Mouse (Mus musculus): ENCODE results near the gene Prkcz. TPM values are rescaled to one million over a fixed set of nuclear protein-coding genes. Genes with fewer than 3 reads are reported as not detected.

Prkcz gene
- total and polyA plus RNA-seq, 2 experiments from 2014 or later, result 92.5 to 103 TPM

DNA sequence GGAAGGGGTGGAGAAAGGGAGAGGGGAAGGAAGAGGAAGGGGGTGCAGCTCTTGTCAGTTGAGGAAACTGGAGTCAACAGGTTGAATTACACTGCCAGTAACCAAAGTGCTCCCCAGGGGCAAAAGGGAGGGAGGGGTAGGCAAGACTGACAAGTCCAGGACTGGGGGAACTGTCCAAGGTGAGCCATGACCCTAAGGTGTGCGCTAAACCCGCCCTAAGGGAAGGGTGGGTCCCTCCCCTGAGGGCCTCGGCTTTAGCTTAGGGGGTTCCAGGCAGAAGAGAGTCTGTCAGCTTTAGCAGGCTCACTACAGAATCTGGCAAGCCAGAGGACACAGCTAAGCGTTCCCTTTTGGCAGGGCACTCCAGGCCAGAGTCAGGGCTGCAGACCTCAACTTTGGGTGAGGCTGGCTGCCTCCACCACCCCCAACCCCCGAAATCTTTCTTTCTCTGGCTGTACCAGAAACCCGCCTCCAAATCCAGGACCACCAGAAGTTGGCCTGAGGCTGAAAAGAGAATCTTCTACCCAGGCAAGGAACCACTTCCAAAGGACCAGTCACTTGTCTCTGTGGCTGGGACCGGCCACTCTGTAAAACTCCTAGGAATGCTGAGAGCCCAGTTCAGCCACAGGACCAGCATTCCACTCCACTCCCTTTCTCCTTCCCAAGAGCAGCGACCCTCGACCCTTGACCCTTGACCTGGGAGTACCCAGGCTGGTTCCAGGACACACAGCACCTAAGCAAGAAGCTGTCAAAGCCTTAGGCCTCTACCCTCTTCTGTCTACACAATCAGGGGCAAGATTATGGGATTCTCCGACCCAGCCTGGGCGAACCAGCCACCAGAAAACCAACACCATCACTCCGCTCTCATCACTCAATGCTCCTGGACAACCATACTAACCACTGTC lies 1.3 kb downstream of the Prkcz start:
- H3K27ac ChIP-seq (ENCODE audit: low read depth, low read length), result no peak overlapping the region
- H3K4me2 ChIP-seq (ENCODE audit: low read depth), result no peak overlapping the region
- H3K27me3 ChIP-seq (ENCODE audit: insufficient read depth, low read length), result peaks cover 46% of the 10 kb centered on the region
- H3K9ac ChIP-seq, result no peak overlapping the region
- WGBS, result 47% methylated on average over 12 of the region's 12 CpGs
- no peaks in the 10 kb centered on the region for H3K4me1 ChIP-seq (ENCODE audit: insufficient read depth)
- no peak for TF ChIP-seq CTCF (IDR thresholded peaks at IDR 0.05; ENCODE audit: low read depth)
- H3K36me3 ChIP-seq (ENCODE audit: insufficient read depth), result no peaks in the 10 kb centered on the region
- H3K9me3 ChIP-seq (ENCODE audit: low read length), result no peaks in the 10 kb centered on the region
- ATAC-seq (no peak), DNase-seq (no peak)
- H3K4me3 ChIP-seq (ENCODE audit: low read depth, low read length), result no peak overlapping the region

DNA sequence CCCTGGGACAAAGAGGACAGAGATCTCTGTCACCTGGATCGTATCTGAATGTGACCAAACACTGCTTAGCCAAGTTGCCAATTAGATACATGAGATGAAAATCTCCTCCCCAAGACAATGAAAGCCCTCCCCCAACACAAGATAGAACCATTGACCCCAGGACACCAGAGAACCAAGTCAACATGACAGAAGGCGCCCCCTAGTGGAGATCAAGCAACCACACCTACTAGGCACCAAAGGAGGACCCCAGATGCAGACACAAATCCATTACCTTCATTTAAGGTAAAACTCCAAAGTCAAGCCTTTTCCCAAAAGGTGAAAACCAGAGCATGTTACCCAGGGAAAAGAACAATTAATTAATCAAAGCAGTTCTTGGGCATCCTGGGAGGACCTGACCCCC lies 3.6 kb downstream of the Prkcz start:
- Histone ChIP-seq H3K27ac (ENCODE audit: low read depth, low read length) (no peak overlapping the region), H3K9ac (no peak overlapping the region), H3K4me3 (ENCODE audit: low read depth, low read length) (no peak overlapping the region), H3K4me2 (ENCODE audit: low read depth) (no peak overlapping the region), H3K36me3 (ENCODE audit: insufficient read depth) (no peaks in the 10 kb centered on the region), H3K9me3 (ENCODE audit: low read length) (no peaks in the 10 kb centered on the region), H3K27me3 (ENCODE audit: insufficient read depth, low read length) (peaks cover 40% of the 10 kb centered on the region), H3K4me1 (ENCODE audit: insufficient read depth) (no peaks in the 10 kb centered on the region)
- DNase-seq, result no peak
- WGBS, result 52% methylated on average over 2 of the region's 2 CpGs
- peak; percentile 35; the same call in 1 of the 2 replicates for TF ChIP-seq CTCF (IDR thresholded peaks at IDR 0.05; ENCODE audit: low read depth)
- ATAC-seq, result no peak

DNA sequence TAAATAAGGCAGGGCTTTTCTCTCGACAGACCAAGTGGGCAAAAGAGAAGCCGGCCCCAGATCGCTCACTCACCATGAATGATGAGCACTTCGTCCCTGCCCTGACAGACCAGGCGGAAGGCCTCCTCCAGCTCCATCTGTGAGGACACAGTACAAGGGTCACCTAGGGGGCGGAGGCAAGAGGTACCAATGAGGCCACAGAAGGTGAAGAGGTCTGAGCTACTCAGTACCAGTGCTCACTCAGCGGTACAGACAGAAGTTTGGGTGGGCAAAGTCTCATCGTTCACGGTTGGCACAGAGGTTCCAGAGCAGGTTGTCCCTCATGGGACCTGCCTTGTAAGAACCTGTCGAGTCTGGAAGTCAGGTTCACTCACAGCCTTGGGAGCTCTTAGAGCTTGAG lies 4.8 kb downstream of the Prkcz start:
- ATAC-seq, result no peak
- H3K4me3 ChIP-seq (ENCODE audit: low read depth, low read length), result no peak overlapping the region
- no peaks in the 10 kb centered on the region for H3K9me3 ChIP-seq (ENCODE audit: low read length)
- no peak for TF ChIP-seq CTCF (IDR thresholded peaks at IDR 0.05; ENCODE audit: low read depth)
- 92% methylated on average over 10 of the region's 10 CpGs for WGBS
- H3K4me2 ChIP-seq (ENCODE audit: low read depth), result no peak overlapping the region
- no peaks in the 10 kb centered on the region for H3K36me3 ChIP-seq (ENCODE audit: insufficient read depth)
- H3K27ac ChIP-seq (ENCODE audit: low read depth, low read length), result no peak overlapping the region
- no peaks in the 10 kb centered on the region for H3K4me1 ChIP-seq (ENCODE audit: insufficient read depth)
- DNase-seq, result no peak
- H3K9ac ChIP-seq, result no peak overlapping the region
- peaks cover 28% of the 10 kb centered on the region for H3K27me3 ChIP-seq (ENCODE audit: insufficient read depth, low read length)

DNA sequence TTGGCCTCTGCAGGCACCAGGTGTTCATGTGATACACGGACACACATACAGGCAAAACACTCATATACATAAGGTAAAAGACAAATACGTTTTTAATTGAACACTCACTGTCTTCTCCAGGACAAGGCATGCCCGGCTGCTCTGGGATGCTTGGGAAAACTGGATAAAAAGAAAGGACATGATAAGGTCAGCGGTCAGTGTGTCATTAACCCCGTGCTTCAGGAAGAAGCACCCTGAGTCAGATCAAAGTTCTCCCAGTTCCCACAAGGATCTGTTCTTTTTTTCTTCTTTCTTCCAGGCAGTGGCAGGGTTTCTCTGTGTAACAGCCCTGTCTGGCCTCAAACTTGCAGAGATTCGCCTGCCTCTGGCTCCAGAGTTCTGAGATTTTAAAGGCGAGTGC lies 6.6 kb downstream of the Prkcz start:
- peaks cover 10% of the 10 kb centered on the region for H3K27me3 ChIP-seq (ENCODE audit: insufficient read depth, low read length)
- no peak for DNase-seq
- no peaks in the 10 kb centered on the region for H3K9me3 ChIP-seq (ENCODE audit: low read length)
- no peaks in the 10 kb centered on the region for H3K36me3 ChIP-seq (ENCODE audit: insufficient read depth)
- H3K4me3 ChIP-seq (ENCODE audit: low read depth, low read length), result no peak overlapping the region
- no peak overlapping the region for H3K27ac ChIP-seq (ENCODE audit: low read depth, low read length)
- H3K4me2 ChIP-seq (ENCODE audit: low read depth), result no peak overlapping the region
- TF ChIP-seq CTCF (IDR thresholded peaks at IDR 0.05; ENCODE audit: low read depth), result no peak
- WGBS, result 87% methylated on average over 7 of the region's 7 CpGs
- no peak overlapping the region for H3K9ac ChIP-seq
- ATAC-seq, result no peak
- H3K4me1 ChIP-seq (ENCODE audit: insufficient read depth), result no peaks in the 10 kb centered on the region

DNA sequence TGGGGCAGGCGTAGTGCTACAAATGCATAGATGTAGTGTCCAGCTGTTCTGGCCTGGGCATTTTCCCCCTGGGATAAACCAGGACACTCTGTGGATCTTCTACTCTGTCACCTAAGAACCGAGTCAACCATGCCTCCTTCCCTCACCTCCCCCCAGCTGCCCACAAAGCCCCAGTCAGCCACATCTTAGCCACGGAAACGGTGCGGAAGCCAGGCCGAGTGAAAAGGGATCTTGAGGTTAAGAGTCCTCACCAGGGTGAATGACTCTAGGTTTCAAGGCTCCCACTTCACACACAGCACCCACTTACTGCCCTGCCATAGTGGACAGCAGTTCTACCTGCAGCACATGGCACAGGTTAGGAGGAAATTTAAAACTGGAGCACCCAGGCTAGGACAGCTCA lies 7.1 kb downstream of the Prkcz start:
- Histone ChIP-seq H3K36me3 (ENCODE audit: insufficient read depth) (no peaks in the 10 kb centered on the region), H3K4me1 (ENCODE audit: insufficient read depth) (no peaks in the 10 kb centered on the region), H3K9ac (no peak overlapping the region), H3K9me3 (ENCODE audit: low read length) (no peaks in the 10 kb centered on the region), H3K4me3 (ENCODE audit: low read depth, low read length) (no peak overlapping the region), H3K27ac (ENCODE audit: low read depth, low read length) (no peak overlapping the region), H3K27me3 (ENCODE audit: insufficient read depth, low read length) (peaks cover 5% of the 10 kb centered on the region), H3K4me2 (ENCODE audit: low read depth) (no peak overlapping the region)
- 87% methylated on average over 6 of the region's 6 CpGs for WGBS
- no peak for TF ChIP-seq CTCF (IDR thresholded peaks at IDR 0.05; ENCODE audit: low read depth)
- ATAC-seq (no peak), DNase-seq (no peak)

DNA sequence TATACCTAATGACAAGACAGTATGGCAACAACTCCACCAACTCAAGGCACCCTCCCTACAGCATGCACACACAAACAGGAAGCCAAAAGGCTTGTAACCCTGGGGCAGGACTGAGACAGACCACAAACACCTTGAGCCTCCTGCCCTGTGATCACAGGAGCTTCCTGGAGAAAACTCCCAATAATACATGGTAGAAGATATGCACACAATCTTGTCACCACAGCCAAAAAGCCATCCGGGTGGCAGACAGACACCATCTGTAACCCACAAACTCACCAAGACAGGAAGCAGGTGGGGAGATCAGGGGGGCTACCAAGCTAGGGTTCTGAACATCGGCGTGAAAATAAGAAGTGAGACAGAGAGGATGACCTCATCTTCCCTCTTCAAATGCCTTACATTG lies 8.6 kb downstream of the Prkcz start:
- ATAC-seq (no peak), DNase-seq (no peak)
- no peaks in the 10 kb centered on the region for H3K36me3 ChIP-seq (ENCODE audit: insufficient read depth)
- no peak overlapping the region for H3K9ac ChIP-seq
- 86% methylated on average over 3 of the region's 3 CpGs for WGBS
- no peaks in the 10 kb centered on the region for H3K27me3 ChIP-seq (ENCODE audit: insufficient read depth, low read length)
- TF ChIP-seq CTCF (IDR thresholded peaks at IDR 0.05; ENCODE audit: low read depth), result no peak
- no peak overlapping the region for H3K27ac ChIP-seq (ENCODE audit: low read depth, low read length)
- H3K4me2 ChIP-seq (ENCODE audit: low read depth), result no peak overlapping the region
- no peak overlapping the region for H3K4me3 ChIP-seq (ENCODE audit: low read depth, low read length)
- H3K4me1 ChIP-seq (ENCODE audit: insufficient read depth), result no peaks in the 10 kb centered on the region
- no peaks in the 10 kb centered on the region for H3K9me3 ChIP-seq (ENCODE audit: low read length)

DNA sequence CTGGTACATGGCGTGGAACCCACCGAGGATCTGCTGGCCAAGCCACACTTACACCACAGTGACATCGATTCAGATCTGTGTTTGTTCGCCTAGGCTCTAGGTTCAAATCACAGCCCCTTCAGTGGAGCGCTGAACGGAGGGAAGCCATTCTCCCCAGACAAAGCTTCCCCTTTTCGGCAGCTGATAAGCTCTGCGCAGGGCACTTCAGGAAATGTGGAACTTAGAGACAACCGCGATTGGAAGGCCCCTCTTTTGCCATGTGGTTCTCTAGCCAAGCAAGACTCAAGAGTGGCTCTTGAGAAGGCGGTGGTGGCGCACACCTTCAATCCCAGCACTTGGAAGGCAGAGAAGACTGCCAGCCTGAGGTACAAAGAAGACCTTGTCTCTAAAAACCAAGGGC lies 14.8 kb downstream of the Prkcz start:
- DNase-seq (no peak), ATAC-seq (no peak)
- TF ChIP-seq CTCF (IDR thresholded peaks at IDR 0.05; ENCODE audit: low read depth), result no peak
- no peak overlapping the region; the same call in 1 of the 2 replicates for H3K4me3 ChIP-seq (ENCODE audit: low read depth, low read length)
- peak overlapping the region; percentile 78; the same call in 1 of the 2 replicates for H3K4me2 ChIP-seq (ENCODE audit: low read depth)
- H3K9ac ChIP-seq, result no peak overlapping the region
- no peaks in the 10 kb centered on the region for H3K36me3 ChIP-seq (ENCODE audit: insufficient read depth)
- H3K27ac ChIP-seq (ENCODE audit: low read depth, low read length), result peak overlapping the region; percentile 98
- WGBS, result 87% methylated on average over 12 of the region's 12 CpGs
- no peaks in the 10 kb centered on the region for H3K27me3 ChIP-seq (ENCODE audit: insufficient read depth, low read length)
- peaks cover 14% of the 10 kb centered on the region for H3K4me1 ChIP-seq (ENCODE audit: insufficient read depth)
- no peaks in the 10 kb centered on the region for H3K9me3 ChIP-seq (ENCODE audit: low read length)
